Mouse (Mus musculus): ENCODE data around the gene Gm42420.

DNA sequence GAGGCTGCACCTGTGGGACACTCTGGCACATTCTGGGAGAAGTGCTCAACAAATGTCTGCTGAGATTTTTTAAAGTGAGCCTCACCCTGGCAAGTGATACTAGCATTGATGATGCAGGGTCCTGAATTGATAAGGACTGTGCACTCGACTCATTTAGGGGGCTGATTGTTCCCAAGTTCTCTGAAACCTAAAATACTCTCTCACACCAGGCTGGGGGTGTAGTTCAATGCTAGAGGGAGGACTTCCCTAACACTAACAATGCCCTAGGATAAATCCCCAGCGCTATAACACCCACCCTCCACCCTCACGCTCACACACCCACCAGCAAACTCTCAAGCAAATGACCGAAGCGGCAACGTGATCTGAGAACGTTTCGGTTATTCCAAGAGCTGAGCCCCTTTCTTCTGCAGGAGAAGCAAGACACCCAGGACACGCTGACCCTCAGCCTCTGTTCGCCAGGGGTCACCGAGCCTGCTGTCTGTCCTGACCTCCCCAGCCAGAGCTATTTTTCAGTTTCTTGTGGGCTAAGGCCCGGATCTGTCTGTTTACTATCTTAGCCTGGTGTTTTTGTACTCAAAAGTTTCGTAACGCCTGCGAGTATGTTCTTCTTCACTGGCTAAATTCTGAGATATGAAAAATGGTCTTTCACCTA, 41.7 kb upstream of the Gm42420 start:
- TF ChIP-seq POLR2A (IDR thresholded peaks at IDR 0.05; ENCODE audit: low read depth, low read length): no peak
- no peak for TF ChIP-seq CTCF (conservative IDR thresholded peaks at IDR 0.05; ENCODE audit: insufficient read depth, insufficient read length, low read depth, low read length)

Measured in kidney, adult 2 months (tissue).